Mouse (Mus musculus) heart, embryonic 13.5 days (tissue): ENCODE results near the gene Gm17359. TPM values are rescaled to one million over a fixed set of nuclear protein-coding genes. Genes with fewer than 3 reads are reported as not detected.

Experiments
- polyA plus RNA-seq: library from polyadenylated mRNA; unstranded; fragments of >200 nt; fragmentation: Nextera tagmentation; extraction: Ambion mirVana; gene quantifications from 2 replicates; pipeline ENCODE4 v1.2.1, GENCODE M21; 2015

Gene Gm17359
- polyA plus RNA-seq, 1 experiment from 2014 or later: not detected

Other genes with a start within 250 kb of the Gm17359 start
- gene Rapgef2, start 50.1 kb upstream of the Gm17359 start, polyA plus RNA-seq: 4.1 and 4.6 TPM in 2 replicates
- gene Fnip2, start 231.1 kb downstream of the Gm17359 start, polyA plus RNA-seq: 2.2 and 2.5 TPM in 2 replicates